Mouse (Mus musculus): ENCODE measurements around the gene Lrrc17.
"Not testable (repeated sequence)": the region's sequence is repeated elsewhere in the genome, so short reads cannot be mapped to it uniquely, and the experiment has no call there.

Gene Lrrc17

DNA sequence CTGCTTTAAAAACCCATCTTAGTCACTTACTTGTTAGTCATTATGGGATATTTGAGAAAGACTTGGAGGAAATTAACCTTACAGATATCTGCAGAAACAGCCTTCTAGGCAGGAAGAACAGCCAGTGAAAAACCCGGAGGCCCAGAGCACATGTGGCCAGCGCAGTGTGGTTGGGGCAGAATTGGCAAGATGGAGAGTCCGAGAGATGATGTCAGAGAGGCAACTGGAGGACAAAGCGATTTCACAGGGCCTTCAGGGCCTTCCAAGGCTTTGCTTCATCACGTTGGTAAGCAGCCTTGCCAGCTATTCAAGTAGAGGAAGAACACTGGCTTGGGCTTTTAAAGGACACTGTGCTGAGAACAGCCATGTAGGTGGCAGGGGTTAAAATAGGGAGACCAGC is 10.4 kb upstream of the Lrrc17 start:
- DNase-seq (ENCODE audit: extremely low spot score, low read depth, low spot score) = no peak

DNA sequence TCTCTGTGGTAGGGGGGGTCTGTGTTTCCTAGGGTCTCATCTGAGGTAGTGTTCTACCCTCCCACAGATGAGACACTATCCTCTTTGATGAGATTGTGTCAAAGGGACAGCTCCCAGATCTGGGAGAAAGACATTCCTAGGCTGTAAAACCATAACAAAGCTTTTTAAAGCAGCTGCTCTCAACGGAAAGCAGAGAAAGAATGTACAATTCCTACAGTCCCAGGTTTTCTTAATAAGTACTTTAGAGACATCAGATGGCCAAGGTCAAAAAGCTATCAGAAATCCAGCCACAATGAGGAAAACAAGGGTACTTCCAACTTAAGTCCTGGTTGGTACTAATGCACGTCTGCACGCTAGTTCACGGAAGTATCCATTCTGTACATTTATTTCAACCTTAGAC is 1.1 kb upstream of the Lrrc17 start:
- DNase-seq (ENCODE audit: extremely low spot score, low read depth, low spot score) = no peak

DNA sequence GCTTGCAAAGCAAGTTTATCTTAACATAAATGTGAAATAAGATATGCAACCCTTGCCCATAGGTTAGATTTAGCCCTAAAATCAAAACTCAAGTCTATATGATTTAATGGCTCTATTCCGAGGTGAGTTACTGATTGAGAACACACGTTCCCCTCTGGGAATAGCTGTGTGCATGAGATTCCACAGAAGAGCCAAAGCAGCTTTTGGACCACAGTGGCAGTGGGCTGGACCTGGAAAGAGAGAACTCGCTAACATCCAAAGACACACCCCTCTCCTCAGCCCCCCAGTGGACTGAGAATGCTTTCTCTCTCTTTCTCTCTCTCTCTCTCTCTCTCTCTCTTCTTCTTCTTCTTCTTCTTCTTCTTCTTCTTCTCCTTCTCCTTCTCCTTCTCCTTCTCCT is 1.5 kb downstream of the Lrrc17 start:
- no peak for DNase-seq (ENCODE audit: extremely low spot score, low read depth, low spot score)

DNA sequence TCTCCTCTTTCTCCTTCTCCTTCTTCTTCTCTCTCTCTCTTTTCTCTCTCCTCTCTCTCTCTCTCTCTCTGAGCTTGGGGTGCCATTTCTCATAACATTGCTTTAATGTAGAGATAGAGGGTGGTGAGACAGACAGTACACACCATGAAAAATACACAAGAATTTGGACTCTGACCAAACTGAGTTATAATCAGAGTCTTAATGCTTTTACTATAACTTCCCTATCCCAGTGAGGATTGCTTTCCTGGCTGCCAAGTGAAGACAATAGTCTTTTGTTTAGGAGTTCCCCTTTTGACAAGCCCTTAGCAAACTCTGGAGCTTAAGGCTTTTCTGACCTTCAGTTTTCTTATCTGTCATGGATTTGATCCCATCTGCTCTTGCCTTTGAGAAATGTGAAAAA is 1.9 kb downstream of the Lrrc17 start:
- DNase-seq (ENCODE audit: extremely low spot score, low read depth, low spot score) = no peak

DNA sequence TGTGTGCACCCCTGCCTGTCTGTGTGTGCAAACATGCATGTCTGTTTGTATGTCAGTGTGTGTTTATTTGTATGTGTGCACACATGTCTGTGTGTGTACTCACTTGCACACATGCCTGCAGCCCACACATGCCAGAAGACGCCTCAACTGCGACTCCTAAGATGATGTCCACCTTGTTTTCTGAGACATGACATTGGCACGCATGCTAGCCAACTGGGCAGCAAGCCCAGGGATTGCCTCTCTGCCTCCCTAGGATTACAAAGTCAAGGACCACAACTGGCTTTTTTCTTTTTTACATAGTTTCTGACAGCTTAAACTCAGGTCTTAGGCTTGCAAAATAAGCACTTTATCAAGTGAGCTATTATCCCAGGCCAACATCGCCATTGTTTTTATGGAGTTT is 2.4 kb downstream of the Lrrc17 start:
- DNase-seq (ENCODE audit: extremely low spot score, low read depth, low spot score) = no peak

- no peak for DNase-seq (ENCODE audit: extremely low spot score, low read depth, low spot score)
These were observed 3.6 kb downstream of the Lrrc17 start for GRCm38 (mm10) chr5:21547005-21547404.

DNA sequence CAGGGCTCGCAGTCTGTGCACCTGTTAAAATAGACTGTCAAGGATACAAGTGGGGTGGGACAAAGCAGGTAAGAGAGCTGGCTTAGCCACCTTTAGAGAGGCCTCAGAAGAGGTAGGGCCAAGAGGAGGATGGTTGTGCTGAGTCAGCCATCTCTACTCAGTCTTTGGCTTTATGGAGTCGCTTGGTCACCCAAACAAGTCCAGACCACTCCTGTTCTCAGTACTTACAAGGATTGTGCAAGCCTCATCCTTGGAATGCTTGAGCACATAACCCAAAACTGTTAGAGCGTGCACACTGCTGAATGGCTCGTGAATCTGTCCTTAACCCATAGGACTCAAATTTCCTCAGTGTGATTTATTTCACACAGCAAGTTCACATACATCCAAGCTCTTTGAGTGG is 10.3 kb downstream of the Lrrc17 start:
- no peak for DNase-seq (ENCODE audit: extremely low spot score, low read depth, low spot score)

- DNase-seq (ENCODE audit: extremely low spot score, low read depth, low spot score) = no peak
These were observed 11.4 kb downstream of the Lrrc17 start for GRCm38 (mm10) chr5:21554732-21555131.

DNA sequence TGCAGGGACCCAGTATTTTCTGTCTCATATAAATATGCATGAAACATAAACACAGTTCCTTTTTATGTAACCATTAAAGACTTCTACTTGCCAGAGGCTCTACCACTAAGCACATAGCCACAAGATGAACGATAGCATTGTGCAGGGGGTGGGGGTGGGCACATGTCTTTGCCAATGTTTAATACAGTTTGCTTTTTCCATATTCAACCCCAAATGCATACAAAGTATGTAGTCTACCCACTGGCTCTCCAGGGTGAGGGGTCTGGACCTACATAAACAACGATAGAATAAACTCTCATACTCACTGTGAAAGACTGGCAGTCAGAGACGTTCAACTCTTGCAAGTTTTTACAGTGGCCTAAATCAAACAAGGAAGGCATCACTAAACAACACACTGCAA is 13.1 kb downstream of the Lrrc17 start:
- no peak for DNase-seq (ENCODE audit: extremely low spot score, low read depth, low spot score)

DNA sequence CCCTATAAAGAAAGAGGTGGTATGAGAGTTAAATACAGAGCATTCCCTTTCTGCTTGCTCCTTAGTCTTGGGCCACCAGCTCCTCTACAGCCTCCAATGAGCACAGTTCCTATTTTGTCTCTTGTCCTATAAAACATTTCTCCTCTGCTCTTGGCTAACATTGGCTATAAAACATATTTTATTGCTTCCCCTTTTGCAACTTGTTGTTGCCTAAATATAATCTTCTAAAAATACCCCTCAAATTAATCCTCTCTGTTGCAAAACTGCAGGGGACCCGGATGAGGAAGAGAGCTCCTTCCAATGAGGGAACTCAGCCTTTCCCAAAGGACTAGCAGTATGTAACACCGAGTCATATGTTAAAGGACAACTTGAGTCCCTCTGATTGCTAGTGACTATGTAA is 20.6 kb downstream of the Lrrc17 start:
- no peak for DNase-seq (ENCODE audit: extremely low spot score, low read depth, low spot score)

- DNase-seq (ENCODE audit: extremely low spot score, low read depth, low spot score) = no peak
These were observed 22.2 kb downstream of the Lrrc17 start for GRCm38 (mm10) chr5:21565392-21566065.

GRCm38 (mm10) chr5:21567784-21568183 is 24.4 kb downstream of the Lrrc17 start:
- DNase-seq (ENCODE audit: extremely low spot score, low read depth, low spot score) = no peak

DNA sequence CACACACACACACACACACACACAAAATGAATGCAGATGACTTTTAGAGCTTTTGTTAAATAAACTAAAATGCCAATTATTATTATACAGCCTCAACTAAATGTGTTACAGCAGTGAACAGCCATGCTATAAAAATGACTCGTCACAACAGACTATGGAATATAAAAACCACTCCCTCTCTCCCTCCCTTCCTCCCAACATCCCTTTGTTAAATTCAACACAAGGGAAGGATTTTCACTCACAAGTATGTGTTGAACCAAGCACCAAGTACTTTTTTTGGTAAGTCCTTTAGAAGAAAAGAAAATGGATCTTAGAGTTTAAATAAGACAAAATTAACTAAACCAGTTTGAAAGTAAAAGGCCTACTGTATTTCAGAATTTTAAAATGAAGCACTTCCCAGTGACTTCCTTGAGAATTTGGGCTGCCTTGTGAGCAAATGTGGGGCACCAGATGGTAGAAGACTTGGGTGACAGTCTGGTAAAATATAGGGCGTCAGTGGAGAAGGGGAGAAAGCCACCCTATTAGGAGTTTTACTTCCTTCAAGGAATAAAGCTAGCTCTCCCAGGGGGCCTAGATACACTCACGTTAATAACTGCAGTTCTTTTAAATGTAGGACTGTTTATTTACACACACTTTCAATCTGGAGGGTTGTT is 29.5 kb downstream of the Lrrc17 start:
- no peak for DNase-seq (ENCODE audit: extremely low spot score, low read depth, low spot score)

DNA sequence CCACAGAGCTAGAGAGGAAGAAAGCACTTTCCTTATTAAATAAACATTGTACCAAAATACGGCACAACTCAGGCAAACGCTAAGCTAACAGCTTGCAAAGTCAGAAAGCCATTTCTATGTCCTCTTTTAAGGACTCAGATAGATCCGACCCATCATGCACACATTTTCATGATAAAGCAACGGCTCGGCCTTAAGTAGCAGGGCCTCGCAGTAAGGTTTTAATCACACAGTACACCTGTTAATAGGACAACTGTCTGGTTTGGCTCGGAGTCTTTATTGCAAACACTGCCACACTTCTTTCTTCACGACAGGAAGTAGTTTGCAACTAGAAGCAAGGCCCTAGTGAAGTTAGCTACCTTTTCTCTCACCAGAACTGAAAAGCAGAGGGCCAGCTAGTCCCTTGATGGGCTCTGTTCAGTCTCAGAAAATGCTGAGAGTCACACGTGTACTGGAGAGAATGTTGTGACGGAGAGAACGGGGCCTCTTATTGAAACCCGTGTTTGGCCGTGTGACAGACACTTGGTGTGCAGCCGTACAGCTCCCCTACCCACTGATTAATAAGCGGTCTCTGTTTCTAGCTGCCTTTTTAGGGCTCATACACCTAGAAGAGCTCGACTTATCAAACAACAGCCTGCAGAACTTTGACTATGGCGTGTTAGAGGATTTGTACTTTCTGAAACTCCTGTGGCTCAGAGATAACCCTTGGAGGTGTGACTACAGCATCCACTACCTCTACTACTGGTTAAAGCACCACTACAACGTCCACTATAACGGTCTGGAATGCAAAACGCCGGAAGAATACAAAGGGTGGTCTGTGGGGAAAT is 31.2 kb downstream of the Lrrc17 start:
- DNase-seq (ENCODE audit: extremely low spot score, low read depth, low spot score) = no peak

- no peak for DNase-seq (ENCODE audit: extremely low spot score, low read depth, low spot score)
These were observed 31.8 kb downstream of the Lrrc17 start for GRCm38 (mm10) chr5:21575210-21575550.

GRCm38 (mm10) chr5:21578136-21578535 is 34.8 kb downstream of the Lrrc17 start:
- DNase-seq (ENCODE audit: extremely low spot score, low read depth, low spot score) = no peak

- no peak for DNase-seq (ENCODE audit: extremely low spot score, low read depth, low spot score)
These were observed 43.4 kb downstream of the Lrrc17 start for GRCm38 (mm10) chr5:21586763-21587162.

DNA sequence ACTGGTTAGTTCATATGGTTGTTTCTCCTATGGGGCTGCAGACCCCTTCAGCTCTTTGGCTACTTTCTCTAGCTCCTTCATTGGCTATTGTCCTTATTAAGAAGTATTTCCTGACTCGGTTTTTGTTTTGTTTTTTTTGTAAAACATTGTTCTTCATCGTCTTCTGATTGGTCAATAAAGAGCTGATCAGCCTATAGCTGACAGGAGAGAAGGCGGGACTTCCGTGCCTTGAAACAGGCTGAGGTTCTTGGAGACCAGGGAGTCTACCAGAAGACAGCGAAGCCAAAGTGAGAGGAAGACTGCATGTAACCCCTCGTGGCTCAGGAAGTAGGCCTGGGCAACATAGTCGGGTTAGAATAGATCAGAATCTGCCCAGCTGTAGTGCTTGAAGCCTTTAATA is 44.3 kb downstream of the Lrrc17 start:
- no peak for DNase-seq (ENCODE audit: extremely low spot score, low read depth, low spot score)

DNA sequence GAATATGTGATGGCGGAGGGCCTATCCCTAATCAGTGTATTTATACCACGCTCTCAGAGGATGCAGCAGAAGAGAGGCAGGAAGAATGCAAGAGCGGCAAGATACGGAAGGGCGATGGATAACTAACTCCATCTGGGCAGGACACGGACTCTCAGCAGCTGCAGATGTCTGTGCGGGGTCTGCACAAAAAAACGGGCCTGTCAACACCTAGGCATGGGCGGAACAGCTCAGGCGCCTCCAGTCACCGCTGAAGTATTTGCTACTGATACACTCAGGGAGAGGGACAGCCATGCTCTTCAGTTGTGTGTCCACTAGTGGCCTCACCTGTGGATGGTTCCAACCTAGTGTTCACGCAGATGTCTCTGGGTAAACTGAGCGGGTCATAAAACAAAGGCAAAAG is 44.9 kb downstream of the Lrrc17 start:
- no peak for DNase-seq (ENCODE audit: extremely low spot score, low read depth, low spot score)

DNA sequence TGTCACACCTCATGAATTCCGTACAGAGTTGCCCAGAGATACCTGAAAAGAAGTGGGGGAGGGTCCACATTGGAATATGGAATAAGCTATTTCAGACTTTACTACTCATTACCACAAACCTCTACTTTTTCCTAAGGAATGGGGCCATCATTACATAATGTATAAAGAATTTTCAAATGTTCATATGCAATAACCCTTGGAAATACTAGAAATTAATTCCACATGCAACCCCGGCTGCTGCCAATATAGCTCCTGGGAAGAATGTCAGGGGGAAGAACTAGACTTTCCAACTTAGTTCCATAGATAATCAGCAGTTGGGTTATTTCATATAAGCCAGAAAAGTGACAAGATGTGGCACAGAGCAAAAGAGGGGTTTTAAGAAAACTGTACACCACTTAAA is 48.7 kb downstream of the Lrrc17 start:
- DNase-seq (ENCODE audit: extremely low spot score, low read depth, low spot score) = no peak

DNA sequence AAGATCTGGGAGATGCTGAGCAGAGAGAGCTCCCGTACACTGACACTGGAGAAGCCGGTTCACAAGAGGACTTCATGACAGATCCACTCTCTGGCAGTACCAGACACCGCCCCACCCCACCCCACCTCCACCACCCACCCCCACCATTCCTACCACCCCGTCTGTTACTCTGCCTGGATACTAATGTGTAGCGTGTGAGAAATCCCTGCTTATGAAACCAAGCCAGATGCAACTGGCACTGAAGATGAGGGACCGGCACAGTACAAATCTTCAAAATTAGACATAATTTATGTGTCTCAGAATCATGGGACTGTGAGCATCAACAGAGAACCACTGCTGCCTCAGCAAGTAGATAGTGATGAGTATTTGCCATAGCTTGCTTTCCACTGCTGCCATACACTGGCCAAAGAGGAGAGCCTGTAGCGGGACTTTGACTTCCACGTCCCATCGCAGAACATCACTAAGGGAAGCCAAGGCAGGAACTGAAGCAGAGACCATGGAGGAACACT is 49.9 kb downstream of the Lrrc17 start:
- no peak for DNase-seq (ENCODE audit: extremely low spot score, low read depth, low spot score)

DNA sequence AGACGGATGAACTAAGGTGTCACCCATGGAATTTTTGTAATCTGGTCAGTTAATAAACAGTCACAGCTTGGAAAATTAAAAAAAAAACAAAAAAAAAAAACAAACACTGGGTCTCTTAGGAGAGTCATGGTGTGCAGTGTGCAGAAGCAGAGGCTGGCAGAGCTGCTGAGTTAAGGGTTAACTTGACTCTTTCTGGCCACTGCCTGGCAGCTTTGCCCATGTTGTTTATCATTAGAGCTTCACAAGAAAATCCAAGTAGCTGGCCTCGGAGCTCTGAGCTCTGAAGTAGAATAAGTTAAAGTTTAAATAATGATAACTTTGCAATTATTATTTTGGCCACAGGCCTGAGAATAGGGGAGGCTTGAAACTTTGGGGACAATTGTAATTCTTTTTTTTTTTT is 56.2 kb downstream of the Lrrc17 start:
- not testable (repeated sequence) for DNase-seq (ENCODE audit: extremely low spot score, low read depth, low spot score)

Data from hindlimb bud, embryonic 11.5 days (tissue).